Mouse (Mus musculus): ENCODE results near the gene Cyp2c23. TPM values are rescaled to one million over a fixed set of nuclear protein-coding genes. Genes with fewer than 3 reads are reported as not detected.

The Cyp2c23 gene
- polyA plus RNA-seq, 1 experiment from 2014 or later = 0.66 TPM

DNA sequence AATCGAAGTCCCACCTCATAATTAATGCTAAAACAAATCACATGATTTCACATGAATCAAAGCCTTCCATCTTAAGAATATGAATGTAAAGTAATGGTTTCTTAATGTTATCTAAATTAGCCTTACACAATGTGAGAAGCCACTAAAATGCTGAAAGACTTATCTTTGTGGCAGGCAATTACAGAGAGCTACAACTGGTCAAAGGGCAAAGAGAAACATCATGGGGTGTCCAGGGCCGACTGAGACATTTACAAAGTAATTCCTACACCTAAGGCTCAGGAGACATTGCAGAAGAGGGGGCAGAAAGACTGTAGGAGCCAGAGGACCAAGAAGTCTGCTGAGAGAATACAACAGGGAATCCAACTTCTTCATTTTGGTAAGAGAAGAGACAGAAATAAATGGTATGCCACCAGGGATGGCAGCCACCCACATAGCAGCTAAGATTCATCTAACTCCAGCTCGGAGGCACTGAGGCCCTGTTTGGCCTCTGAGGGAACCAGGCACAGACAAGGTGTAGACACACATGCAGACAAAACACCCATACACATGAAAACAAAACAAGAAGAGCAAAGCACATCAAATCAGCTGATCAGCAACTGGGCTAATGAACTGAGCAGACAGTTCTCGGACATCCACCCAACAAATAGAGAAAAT lies 26.3 kb upstream of the Cyp2c23 start:
- H3K27ac ChIP-seq = no peak overlapping the region
- 73% methylated on average over 4 of the region's 4 CpGs for WGBS
- H3K36me3 ChIP-seq = peaks cover 59% of the 10 kb centered on the region
- no peaks in the 10 kb centered on the region for H3K4me1 ChIP-seq
- no peak overlapping the region for H3K4me3 ChIP-seq (replicated peaks)
- no peak overlapping the region for H3K9ac ChIP-seq
- ATAC-seq (replicated peaks; ENCODE audit: low FRiP score) = no peak
- H3K27me3 ChIP-seq = no peaks in the 10 kb centered on the region
- no peak overlapping the region for H3K4me2 ChIP-seq
- no peaks in the 10 kb centered on the region for H3K9me3 ChIP-seq (replicated peaks)

GRCm38 (mm10) chr19:44050388-44050787 lies 21.4 kb upstream of the Cyp2c23 start:
- Histone ChIP-seq H3K4me2 (no peak overlapping the region), H3K27me3 (no peaks in the 10 kb centered on the region), H3K4me1 (no peaks in the 10 kb centered on the region), H3K27ac (no peak overlapping the region), H3K9me3 (replicated peaks) (no peaks in the 10 kb centered on the region), H3K9ac (no peak overlapping the region), H3K4me3 (replicated peaks) (no peak overlapping the region), H3K36me3 (peaks cover 47% of the 10 kb centered on the region)
- ATAC-seq (replicated peaks; ENCODE audit: low FRiP score) = no peak
- WGBS = 79% methylated on average over 4 of the region's 4 CpGs

DNA sequence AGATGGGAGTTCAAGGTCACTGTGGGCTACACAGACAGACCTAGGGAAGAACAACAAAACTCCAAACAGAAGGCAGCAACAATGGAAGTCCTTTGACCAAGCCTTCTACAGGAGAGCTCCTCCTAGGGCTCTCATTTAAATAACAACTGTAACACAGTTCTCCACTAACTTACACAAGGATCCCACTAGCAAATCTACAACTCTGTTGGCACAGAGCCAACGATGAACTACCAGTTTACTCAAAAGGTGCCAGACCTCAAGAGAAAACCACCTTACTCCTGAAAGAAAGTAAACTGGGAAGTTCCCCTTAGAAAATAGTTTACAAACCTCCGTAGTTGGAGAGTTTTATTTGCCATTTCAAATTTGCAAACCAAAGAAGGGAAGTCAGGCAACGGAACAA lies 20.3 kb upstream of the Cyp2c23 start:
- Histone ChIP-seq H3K36me3 (peaks cover 53% of the 10 kb centered on the region), H3K9me3 (replicated peaks) (no peaks in the 10 kb centered on the region), H3K27ac (no peak overlapping the region; the same call in 1 of the 2 replicates), H3K9ac (no peak overlapping the region), H3K4me1 (no peaks in the 10 kb centered on the region), H3K27me3 (no peaks in the 10 kb centered on the region), H3K4me2 (no peak overlapping the region), H3K4me3 (replicated peaks) (no peak overlapping the region)
- WGBS = 57% methylated on average over 3 of the region's 3 CpGs
- ATAC-seq (replicated peaks; ENCODE audit: low FRiP score) = no peak

DNA sequence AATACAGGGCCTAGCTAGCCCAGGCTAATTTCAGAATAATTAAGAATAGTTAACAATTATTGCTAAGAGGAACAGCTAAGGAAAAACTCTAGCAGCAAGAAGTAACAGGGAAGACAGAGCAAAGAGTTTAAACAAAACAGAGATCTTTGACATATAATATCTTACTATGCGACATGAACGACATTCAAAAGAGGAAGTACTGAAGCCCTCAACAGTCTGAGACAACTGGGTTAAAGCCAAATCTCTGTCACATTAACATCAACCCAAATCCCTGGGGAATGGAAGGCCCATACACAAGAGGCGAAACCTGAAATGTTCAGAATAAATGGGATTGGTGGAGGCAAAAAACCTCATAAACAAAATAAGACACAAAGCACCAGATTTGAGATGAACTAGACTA lies 16.8 kb upstream of the Cyp2c23 start:
- H3K27ac ChIP-seq = no peak overlapping the region
- H3K9ac ChIP-seq = no peak overlapping the region
- H3K27me3 ChIP-seq = no peaks in the 10 kb centered on the region
- peaks cover 35% of the 10 kb centered on the region for H3K36me3 ChIP-seq
- no peak overlapping the region for H3K4me3 ChIP-seq (replicated peaks)
- no peaks in the 10 kb centered on the region for H3K9me3 ChIP-seq (replicated peaks)
- 77% methylated on average over 3 of the region's 3 CpGs for WGBS
- no peak for ATAC-seq (replicated peaks; ENCODE audit: low FRiP score)
- no peak overlapping the region for H3K4me2 ChIP-seq
- no peaks in the 10 kb centered on the region for H3K4me1 ChIP-seq

GRCm38 (mm10) chr19:44042121-44042520 lies 13.1 kb upstream of the Cyp2c23 start:
- Histone ChIP-seq H3K9ac (no peak overlapping the region), H3K36me3 (peaks cover 63% of the 10 kb centered on the region), H3K4me1 (no peaks in the 10 kb centered on the region), H3K4me2 (no peak overlapping the region), H3K27me3 (no peaks in the 10 kb centered on the region), H3K27ac (no peak overlapping the region), H3K4me3 (replicated peaks) (no peak overlapping the region), H3K9me3 (replicated peaks) (no peaks in the 10 kb centered on the region)
- no peak for ATAC-seq (replicated peaks; ENCODE audit: low FRiP score)
- 91% methylated on average over 5 of the region's 5 CpGs for WGBS

GRCm38 (mm10) chr19:44033396-44033795 lies 4.4 kb upstream of the Cyp2c23 start:
- Histone ChIP-seq H3K27me3 (no peaks in the 10 kb centered on the region), H3K27ac (peak overlapping the region; percentile 59; the same call in 1 of the 2 replicates), H3K9me3 (replicated peaks) (no peaks in the 10 kb centered on the region), H3K4me3 (replicated peaks) (no peak overlapping the region), H3K36me3 (peaks cover 46% of the 10 kb centered on the region), H3K4me2 (no peak overlapping the region), H3K4me1 (no peaks in the 10 kb centered on the region), H3K9ac (no peak overlapping the region)
- no peak for ATAC-seq (replicated peaks; ENCODE audit: low FRiP score)
- 83% methylated on average over 5 of the region's 5 CpGs for WGBS

DNA sequence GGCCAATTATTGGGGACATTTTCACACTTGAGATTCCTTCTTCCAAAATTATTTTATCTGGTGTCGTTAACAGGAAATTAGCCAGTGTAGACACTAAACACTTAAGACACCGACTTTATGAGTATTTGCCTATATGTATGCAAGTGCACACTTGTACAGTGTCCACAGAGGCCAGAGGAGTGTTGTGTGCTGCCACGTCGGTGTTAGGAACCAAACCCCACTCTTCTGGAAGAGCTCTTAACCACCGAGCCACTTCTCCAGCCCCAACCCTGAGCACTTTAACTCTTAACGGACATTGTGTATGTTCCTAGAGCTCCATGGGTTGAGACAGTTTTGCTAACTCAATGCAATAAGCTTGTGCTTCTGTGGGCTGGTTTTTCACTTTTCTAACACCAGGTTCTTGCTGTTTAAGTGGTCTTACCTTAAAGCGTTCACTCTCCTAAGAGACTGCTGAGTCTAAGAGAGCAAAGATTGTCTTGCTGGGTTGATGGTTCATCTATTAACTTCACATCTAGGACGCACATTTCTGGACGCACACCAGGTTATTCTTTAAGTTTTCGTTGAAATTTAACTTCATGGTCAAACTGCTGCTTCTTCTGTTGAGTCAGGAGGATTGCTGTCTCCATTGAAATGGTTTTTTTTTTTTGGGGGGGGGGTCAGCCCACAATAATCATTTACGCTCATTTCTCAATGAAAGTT lies 3.2 kb upstream of the Cyp2c23 start:
- H3K4me2 ChIP-seq = no peak overlapping the region
- peaks cover 34% of the 10 kb centered on the region for H3K36me3 ChIP-seq
- H3K4me3 ChIP-seq (replicated peaks) = no peak overlapping the region
- H3K9ac ChIP-seq = no peak overlapping the region
- H3K4me1 ChIP-seq = peaks cover 2% of the 10 kb centered on the region; the same call in 1 of the 2 replicates
- ATAC-seq (replicated peaks; ENCODE audit: low FRiP score) = no peak
- WGBS = 78% methylated on average over 11 of the region's 11 CpGs
- no peaks in the 10 kb centered on the region for H3K9me3 ChIP-seq (replicated peaks)
- peak overlapping the region; percentile 78 for H3K27ac ChIP-seq
- H3K27me3 ChIP-seq = no peaks in the 10 kb centered on the region

- peaks cover 14% of the 10 kb centered on the region for H3K36me3 ChIP-seq
- peaks cover 9% of the 10 kb centered on the region; the same call in 1 of the 2 replicates for H3K4me1 ChIP-seq
- no peaks in the 10 kb centered on the region for H3K9me3 ChIP-seq (replicated peaks)
- H3K9ac ChIP-seq = no peak overlapping the region
- H3K27me3 ChIP-seq = no peaks in the 10 kb centered on the region
- ATAC-seq (replicated peaks; ENCODE audit: low FRiP score) = no peak
- H3K4me2 ChIP-seq = no peak overlapping the region
- WGBS = 92% methylated on average over 5 of the region's 5 CpGs
- no peak overlapping the region for H3K27ac ChIP-seq
- no peak overlapping the region for H3K4me3 ChIP-seq (replicated peaks)
Measured at GRCm38 (mm10) chr19:44030024-44030423, 1.0 kb upstream of the Cyp2c23 start.

GRCm38 (mm10) chr19:44026956-44027530 lies 2.0 kb downstream of the Cyp2c23 start:
- Histone ChIP-seq H3K36me3 (no peaks in the 10 kb centered on the region), H3K9ac (no peak overlapping the region), H3K27ac (peak overlapping the region; percentile 8; the same call in 1 of the 2 replicates), H3K27me3 (no peaks in the 10 kb centered on the region), H3K4me2 (no peak overlapping the region), H3K4me1 (peaks cover 9% of the 10 kb centered on the region; the same call in 1 of the 2 replicates), H3K4me3 (replicated peaks) (no peak overlapping the region), H3K9me3 (replicated peaks) (no peaks in the 10 kb centered on the region)
- 50% methylated on average over 8 of the region's 8 CpGs for WGBS
- ATAC-seq (replicated peaks; ENCODE audit: low FRiP score) = peak; percentile 67; the same call in 1 of the 2 replicates

DNA sequence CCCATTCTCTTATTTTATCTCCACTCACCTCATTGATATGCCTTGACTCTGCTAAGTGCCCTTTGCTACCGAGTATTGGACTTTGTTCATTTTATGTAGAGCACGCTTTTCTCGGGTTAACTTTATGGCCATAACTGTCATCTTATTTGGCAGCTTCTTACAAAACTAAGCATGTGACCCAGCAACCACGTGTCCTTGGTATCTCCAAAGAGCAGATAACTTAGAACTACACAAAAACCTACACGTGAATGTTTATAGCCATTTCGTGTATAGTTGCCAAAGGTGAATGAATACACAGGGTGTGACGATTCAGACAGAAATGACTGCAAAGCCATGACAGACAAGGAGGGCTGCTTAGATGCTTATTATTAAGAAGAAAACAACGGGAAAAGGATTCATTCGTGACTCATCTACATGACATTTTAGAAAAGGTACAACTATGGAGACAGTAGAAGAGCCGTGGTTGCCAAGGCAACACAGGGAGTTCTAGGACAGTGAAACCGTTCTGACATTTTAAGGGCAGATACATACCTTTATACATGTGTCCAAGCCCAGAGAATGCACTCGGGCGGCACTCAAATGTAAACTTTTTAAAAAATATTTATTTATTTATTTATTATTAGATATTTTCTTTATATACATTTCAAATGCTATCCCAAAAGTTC lies 4.0 kb downstream of the Cyp2c23 start:
- ATAC-seq (replicated peaks; ENCODE audit: low FRiP score) = no peak
- 88% methylated on average over 13 of the region's 13 CpGs for WGBS
- no peaks in the 10 kb centered on the region for H3K27me3 ChIP-seq
- peaks cover 9% of the 10 kb centered on the region; the same call in 1 of the 2 replicates for H3K4me1 ChIP-seq
- no peaks in the 10 kb centered on the region for H3K36me3 ChIP-seq
- H3K27ac ChIP-seq = no peak overlapping the region
- no peaks in the 10 kb centered on the region for H3K9me3 ChIP-seq (replicated peaks)
- H3K4me3 ChIP-seq (replicated peaks) = no peak overlapping the region
- no peak overlapping the region for H3K4me2 ChIP-seq
- H3K9ac ChIP-seq = no peak overlapping the region

GRCm38 (mm10) chr19:44023066-44023465 lies 5.9 kb downstream of the Cyp2c23 start:
- H3K27ac ChIP-seq = no peak overlapping the region
- H3K9me3 ChIP-seq (replicated peaks) = no peaks in the 10 kb centered on the region
- H3K36me3 ChIP-seq = no peaks in the 10 kb centered on the region
- no peak overlapping the region for H3K4me2 ChIP-seq
- H3K27me3 ChIP-seq = no peaks in the 10 kb centered on the region
- no peak overlapping the region for H3K9ac ChIP-seq
- 70% methylated on average over 5 of the region's 5 CpGs for WGBS
- peaks cover 9% of the 10 kb centered on the region; the same call in 1 of the 2 replicates for H3K4me1 ChIP-seq
- no peak overlapping the region for H3K4me3 ChIP-seq (replicated peaks)
- ATAC-seq (replicated peaks; ENCODE audit: low FRiP score) = no peak

GRCm38 (mm10) chr19:44021502-44021901 lies 7.5 kb downstream of the Cyp2c23 start:
- peaks cover 3% of the 10 kb centered on the region; the same call in 1 of the 2 replicates for H3K4me1 ChIP-seq
- 89% methylated on average over 4 of the region's 4 CpGs for WGBS
- no peak overlapping the region for H3K9ac ChIP-seq
- H3K4me3 ChIP-seq (replicated peaks) = no peak overlapping the region
- no peak overlapping the region for H3K27ac ChIP-seq
- H3K9me3 ChIP-seq (replicated peaks) = no peaks in the 10 kb centered on the region
- H3K27me3 ChIP-seq = no peaks in the 10 kb centered on the region
- H3K36me3 ChIP-seq = no peaks in the 10 kb centered on the region
- H3K4me2 ChIP-seq = no peak overlapping the region
- no peak for ATAC-seq (replicated peaks; ENCODE audit: low FRiP score)
